Mouse (Mus musculus) thymus, postnatal 4 days (tissue): ENCODE results near the gene Dnah17.

Experiments used
- DNase-seq: peaks from one replicate; pipeline ENCODE4 v3.0.0; 2021

Gene Dnah17

DNA sequence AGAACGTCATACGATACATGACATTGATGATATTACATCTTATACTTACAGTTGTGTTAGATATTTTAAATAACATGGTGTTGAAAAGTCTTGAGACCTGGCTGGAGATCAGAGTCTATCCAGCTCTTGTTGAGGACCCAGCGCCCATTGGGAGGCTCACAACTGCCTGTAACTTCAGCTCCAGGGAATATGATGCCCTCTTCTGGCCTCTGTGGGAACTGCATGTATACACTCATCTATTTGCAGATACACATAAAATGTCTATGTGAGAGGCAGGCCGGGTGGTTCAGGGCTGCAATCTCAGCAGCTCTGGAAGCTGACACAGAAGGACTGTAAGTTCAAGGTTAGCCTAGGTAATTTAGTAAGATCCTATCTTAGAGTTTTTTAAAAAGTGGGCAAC is 112.1 kb downstream of the Dnah17 start:
- DNase-seq = peak; percentile 65

GRCm38 (mm10) chr11:118015381-118016145 is 114.9 kb downstream of the Dnah17 start:
- peak; percentile 62 for DNase-seq

- peak; percentile 76 for DNase-seq
Observed at GRCm38 (mm10) chr11:118014391-118014995, 115.9 kb downstream of the Dnah17 start.

GRCm38 (mm10) chr11:118013339-118013738 is 117.1 kb downstream of the Dnah17 start:
- DNase-seq = no peak

GRCm38 (mm10) chr11:118012595-118012994 is 117.8 kb downstream of the Dnah17 start:
- no peak for DNase-seq

GRCm38 (mm10) chr11:118009865-118010571 is 120.4 kb downstream of the Dnah17 start:
- DNase-seq = no peak

DNA sequence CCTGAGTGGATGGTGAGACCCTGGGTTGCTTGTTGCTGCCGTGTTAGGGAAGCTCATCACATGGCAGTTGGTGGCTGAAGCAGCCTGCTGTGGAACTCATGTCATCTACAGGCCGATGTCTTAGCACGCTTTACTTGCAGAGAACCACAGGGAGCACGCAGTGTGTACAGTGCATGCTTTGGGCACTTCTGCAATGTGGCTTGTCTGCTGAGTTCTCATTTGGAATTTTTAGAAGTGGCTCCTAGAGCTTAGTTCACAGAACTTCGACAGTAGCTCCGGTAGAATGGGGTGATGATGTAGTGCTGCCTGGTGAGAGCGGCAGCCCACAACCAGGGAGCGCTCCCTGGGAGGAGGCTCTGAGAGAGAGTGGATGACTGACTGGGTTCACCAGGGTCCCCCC is 121.6 kb downstream of the Dnah17 start:
- DNase-seq = no peak

GRCm38 (mm10) chr11:118008144-118008805 is 122.2 kb downstream of the Dnah17 start:
- no peak for DNase-seq

- peak; percentile 57 for DNase-seq
Observed at GRCm38 (mm10) chr11:118007460-118008143, 122.8 kb downstream of the Dnah17 start.

DNA sequence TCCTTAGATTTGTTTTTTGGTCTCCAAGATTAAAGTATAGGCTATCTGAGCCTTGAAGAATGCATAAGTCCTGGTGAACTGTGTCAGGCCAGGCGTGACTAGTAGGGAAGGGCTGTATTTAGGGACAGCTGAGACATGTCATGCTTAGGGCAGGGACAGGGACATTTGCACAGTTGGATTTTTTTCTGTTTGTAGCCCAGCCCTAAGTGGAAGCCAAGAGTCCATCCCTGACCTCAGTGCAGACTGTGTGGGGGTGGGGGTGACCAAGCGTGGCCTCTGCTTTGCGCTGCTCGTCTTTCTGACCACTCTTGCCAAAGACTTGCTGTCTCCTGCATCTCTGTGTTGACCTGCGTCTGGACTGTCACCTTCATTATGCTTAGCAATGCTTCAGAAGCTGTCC is 126.2 kb downstream of the Dnah17 start:
- no peak for DNase-seq

DNA sequence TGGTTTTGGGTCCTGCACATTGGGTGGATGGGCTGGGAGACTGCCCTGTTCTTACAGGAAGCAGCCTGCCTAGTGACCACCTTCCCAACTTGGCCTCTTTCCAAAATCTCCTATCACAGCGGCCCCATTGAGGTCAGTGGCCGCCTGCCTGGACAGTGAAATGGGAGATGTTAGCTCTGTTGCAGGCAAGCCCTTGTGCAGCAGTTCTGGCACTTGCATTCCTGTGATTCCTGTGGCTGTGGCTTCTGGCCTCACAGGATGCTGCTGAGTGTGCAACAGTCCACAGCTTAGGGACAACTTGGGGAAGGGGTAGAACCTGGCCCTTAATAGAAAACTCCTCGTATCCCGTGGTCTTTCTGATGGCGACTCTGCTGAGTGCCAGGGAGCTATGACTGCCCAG is 126.7 kb downstream of the Dnah17 start:
- no peak for DNase-seq

- DNase-seq = no peak
Observed at GRCm38 (mm10) chr11:118003176-118003575, 127.3 kb downstream of the Dnah17 start.

GRCm38 (mm10) chr11:118000565-118001215 is 129.7 kb downstream of the Dnah17 start:
- DNase-seq = no peak

DNA sequence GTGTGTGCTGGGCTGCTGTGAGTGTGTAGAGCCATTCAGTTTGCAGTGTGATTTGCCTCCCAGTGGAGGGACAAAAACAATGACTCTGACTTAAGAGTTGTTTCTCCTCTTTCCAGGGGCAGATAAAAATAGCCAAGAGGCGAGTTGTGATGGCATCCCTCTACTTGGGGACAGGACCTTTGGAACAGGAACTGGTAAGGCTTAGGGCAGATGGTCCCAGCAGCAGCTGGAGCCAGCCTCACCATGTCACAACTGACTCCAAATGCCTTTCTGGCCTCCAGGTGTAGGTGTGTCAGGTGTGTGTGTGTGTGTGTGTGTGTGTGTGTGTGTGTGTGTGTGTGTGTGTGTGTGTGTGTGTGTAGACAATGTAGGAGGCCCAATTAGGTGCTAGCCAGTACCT is 130.4 kb downstream of the Dnah17 start:
- DNase-seq = no peak

- DNase-seq = no peak
Observed at GRCm38 (mm10) chr11:117999260-117999934, 131.0 kb downstream of the Dnah17 start.

- no peak for DNase-seq
Observed at GRCm38 (mm10) chr11:117998356-117998755, 132.1 kb downstream of the Dnah17 start.

DNA sequence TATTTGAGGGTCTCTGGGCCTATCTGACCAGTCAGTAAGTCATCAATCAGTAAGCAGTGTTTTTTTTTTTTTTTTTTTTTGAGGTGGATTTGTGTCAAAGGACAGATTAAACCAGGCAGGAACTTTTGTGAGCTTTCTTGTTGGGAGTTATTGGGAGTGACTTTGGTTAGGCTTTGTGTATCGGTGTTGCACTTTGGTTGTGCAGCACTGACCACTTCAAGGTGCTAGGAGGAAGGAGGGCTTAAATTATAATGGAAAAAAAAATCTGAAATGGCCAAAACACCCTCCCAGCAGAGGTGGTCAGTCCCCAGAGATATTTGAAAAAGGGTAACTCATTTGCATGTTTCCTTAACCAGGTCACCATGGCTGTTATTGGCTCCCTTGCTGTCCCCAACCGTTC is 133.3 kb downstream of the Dnah17 start:
- DNase-seq = no peak

DNA sequence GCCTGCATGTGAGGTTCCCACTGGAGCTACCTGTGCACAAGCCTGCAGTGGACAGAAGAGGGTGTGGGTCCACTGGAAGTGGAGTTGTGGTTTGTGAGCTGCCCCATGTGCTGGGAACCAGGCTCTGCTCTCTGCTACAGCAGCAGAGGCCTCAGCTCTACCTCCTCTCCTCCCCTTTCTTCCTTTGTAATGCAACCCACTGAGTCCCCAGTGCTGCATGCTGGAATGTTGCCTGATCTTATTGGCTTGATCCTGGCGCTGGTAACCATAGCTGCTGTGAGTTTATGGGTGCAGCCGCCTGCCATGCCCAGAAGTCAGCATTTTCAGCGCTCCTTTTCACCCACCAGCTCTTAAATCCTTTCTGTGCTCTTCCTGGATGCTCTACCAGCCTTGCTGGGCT is 134.4 kb downstream of the Dnah17 start:
- DNase-seq = no peak

DNA sequence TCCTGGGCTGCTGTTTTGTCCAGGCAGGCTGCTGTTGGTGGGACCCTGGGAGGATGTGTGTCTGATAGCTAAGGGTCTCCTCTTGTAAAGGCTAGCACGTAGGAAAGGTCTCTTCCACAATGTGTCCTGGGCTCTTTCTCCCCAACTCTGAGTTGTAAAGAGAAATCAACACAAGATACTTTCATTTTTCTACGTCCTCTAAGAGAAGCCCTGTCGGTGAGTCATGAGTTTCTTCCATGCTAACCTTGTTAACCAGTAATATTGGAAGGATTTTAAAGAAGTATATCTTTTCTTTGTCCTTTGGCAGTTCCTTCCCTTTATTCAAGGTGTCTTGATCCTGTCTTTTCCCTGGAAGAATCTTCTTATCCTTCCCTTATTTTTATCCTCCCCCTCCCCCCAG is 134.8 kb downstream of the Dnah17 start:
- no peak for DNase-seq

GRCm38 (mm10) chr11:117995255-117995654 is 135.2 kb downstream of the Dnah17 start:
- DNase-seq = no peak

- DNase-seq = no peak
Observed at GRCm38 (mm10) chr11:117994250-117995057, 136.0 kb downstream of the Dnah17 start.
